Mouse (Mus musculus) hindbrain, embryonic 11.5 days (tissue): ENCODE results near the gene Urb2. TPM values are rescaled to one million over a fixed set of nuclear protein-coding genes. Genes with fewer than 3 reads are reported as not detected.
"Not testable (repeated sequence)": the region's sequence is repeated elsewhere in the genome, so short reads cannot be mapped to it uniquely, and the experiment has no call there.

Source experiments
- ATAC-seq: fragments of 200-750 bp; cut with Nextera tagmentation; 2 replicates; pipeline ENCODE4 v1.8.0; 2017; ENCODE audit warnings: mild to moderate bottlenecking, moderate TSS enrichment, moderate library complexity; ENCODE audit not compliant: low FRiP score
- DNase-seq: peaks from one replicate; pipeline ENCODE4 v3.0.0-alpha.2; 2015; ENCODE audit warnings: low spot score
- H3K27ac ChIP-seq: fragments of 300-500 bp; sonication (generic); 2 replicates; pipeline ENCODE4 v1.5.1; 2014; ENCODE audit warnings: mild to moderate bottlenecking, low read depth, low read length
- H3K27me3 ChIP-seq: fragments of 300-500 bp; sonication (generic); 2 replicates; pipeline ENCODE4 v1.6.1; 2014; ENCODE audit warnings: mild to moderate bottlenecking, low read length, moderate library complexity, mixed read lengths; ENCODE audit not compliant: control insufficient read depth, insufficient read depth
- H3K36me3 ChIP-seq: fragments of 300-500 bp; sonication (generic); 2 replicates; pipeline ENCODE4 v1.6.1; 2014; ENCODE audit warnings: mild to moderate bottlenecking, low read length, moderate library complexity, mixed read lengths; ENCODE audit not compliant: control insufficient read depth, insufficient read depth
- H3K4me1 ChIP-seq: fragments of 300-500 bp; sonication (generic); replicated peaks from 2 replicates; pipeline ENCODE4 v1.6.1; 2014; ENCODE audit warnings: low read length, mixed read lengths; ENCODE audit not compliant: control insufficient read depth, insufficient read depth
- H3K4me2 ChIP-seq: fragments of 300-500 bp; sonication (generic); replicated peaks from 2 replicates; pipeline ENCODE4 v1.6.1; 2014; ENCODE audit warnings: mild to moderate bottlenecking, low read depth, low read length
- H3K4me3 ChIP-seq: fragments of 300-500 bp; sonication (generic); 2 replicates; pipeline ENCODE4 v1.5.1; 2014; ENCODE audit warnings: low read depth, low read length
- H3K9ac ChIP-seq: fragments of 300-500 bp; sonication (generic); 2 replicates; pipeline ENCODE4 v1.6.1; 2014; ENCODE audit warnings: low read depth, low read length
- H3K9me3 ChIP-seq: fragments of 300-500 bp; sonication (generic); 2 replicates; pipeline ENCODE4 v1.6.1; 2016; ENCODE audit warnings: low read length; ENCODE audit not compliant: control insufficient read depth
- WGBS: fragments of 180-500 bp; shearing (Covaris S2); extraction: QIAGEN DNeasy Blood & Tissue Kit; methylation state at CpG from one replicate; pipeline ENCODE4 v1.1.7; 2014; 5-methylcytosine and 5-hydroxymethylcytosine counted together
- polyA plus RNA-seq: library from polyadenylated mRNA; unstranded; fragments of >200 nt; fragmentation: Nextera tagmentation; extraction: Ambion mirVana; gene quantifications from 2 replicates; pipeline ENCODE4 v1.2.1, GENCODE M21; 2014

Urb2 gene
- polyA plus RNA-seq, 1 experiment from 2014 or later, result 7.6 TPM

- Histone ChIP-seq H3K27ac (no peak overlapping the region), H3K36me3 (0 out of 2 replicates have a peak, but pooled peaks cover 2% of the 10 kb centered on the region), H3K4me1 (no peaks in the 10 kb centered on the region), H3K4me3 (no peak overlapping the region), H3K9ac (no peak overlapping the region), H3K27me3 (no peaks in the 10 kb centered on the region), H3K4me2 (no peak overlapping the region), H3K9me3 (no peaks in the 10 kb centered on the region)
- whole genome bisulfite sequencing, result 92% methylated on average over 10 of the region's 10 CpGs
- ATAC-seq, result no peak
- DNase-seq, result no peak
Measured at GRCm38 (mm10) chr8:124002546-124003108, 18.7 kb upstream of the Urb2 start.

- Histone ChIP-seq H3K9ac (no peak overlapping the region), H3K36me3 (no peaks in the 10 kb centered on the region), H3K4me3 (no peak overlapping the region), H3K27me3 (no peaks in the 10 kb centered on the region), H3K4me2 (no peak overlapping the region), H3K27ac (no peak overlapping the region), H3K4me1 (no peaks in the 10 kb centered on the region), H3K9me3 (no peaks in the 10 kb centered on the region)
- 90% methylated on average over 6 of the region's 6 CpGs for WGBS
- ATAC-seq (no peak), DNase-seq (no peak)
Measured at GRCm38 (mm10) chr8:124007829-124008228, 13.5 kb upstream of the Urb2 start.

GRCm38 (mm10) chr8:124011580-124011979, 9.7 kb upstream of the Urb2 start:
- DNase-seq, result no peak

DNA sequence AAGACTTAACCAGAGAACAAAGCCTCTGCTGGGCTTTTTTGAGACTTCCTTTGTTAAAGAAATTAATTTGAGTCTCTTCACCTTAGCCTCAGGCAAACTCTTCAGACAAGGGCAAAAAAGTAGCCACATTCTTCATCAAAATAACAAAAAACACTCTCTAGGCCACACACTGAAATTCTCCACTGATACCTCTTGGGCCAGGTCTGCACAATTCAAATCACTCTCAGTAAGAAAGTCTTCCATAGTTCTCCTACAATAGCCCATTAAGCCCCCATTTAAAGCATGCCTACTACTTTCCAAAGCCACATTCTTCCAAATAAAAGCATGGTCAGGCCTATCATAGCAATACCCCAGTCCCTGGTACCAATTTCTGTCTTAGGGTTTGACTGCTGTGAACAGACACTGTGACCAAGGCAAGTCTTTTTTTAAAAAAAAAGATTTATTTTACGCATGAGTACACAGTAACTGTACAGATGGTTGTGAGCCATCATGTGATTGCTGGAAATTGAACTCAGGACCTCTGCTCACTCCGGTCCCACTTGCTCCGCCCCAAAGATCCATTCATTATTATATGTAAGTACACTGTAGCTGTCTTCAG, 9.2 kb upstream of the Urb2 start:
- Histone ChIP-seq H3K36me3 (no peaks in the 10 kb centered on the region), H3K27ac (no peak overlapping the region), H3K27me3 (no peaks in the 10 kb centered on the region), H3K9ac (no peak overlapping the region), H3K4me1 (no peaks in the 10 kb centered on the region), H3K4me2 (no peak overlapping the region), H3K4me3 (no peak overlapping the region), H3K9me3 (no peaks in the 10 kb centered on the region)
- no peak for DNase-seq
- 94% methylated on average over 3 of the region's 3 CpGs for WGBS
- ATAC-seq, result no peak

More at GRCm38 (mm10) chr8:124011580-124011979, 9.7 kb upstream of the Urb2 start:
- no peaks in the 10 kb centered on the region for H3K27me3 ChIP-seq
- no peak overlapping the region for H3K4me2 ChIP-seq
- no peaks in the 10 kb centered on the region for H3K4me1 ChIP-seq
- H3K9me3 ChIP-seq, result no peaks in the 10 kb centered on the region
- H3K9ac ChIP-seq, result no peak overlapping the region
- WGBS, result 89% methylated on average over 3 of the region's 3 CpGs
- H3K27ac ChIP-seq, result no peak overlapping the region
- ATAC-seq, result no peak
- H3K36me3 ChIP-seq, result no peaks in the 10 kb centered on the region
- H3K4me3 ChIP-seq, result no peak overlapping the region

GRCm38 (mm10) chr8:124014299-124014698, 7.0 kb upstream of the Urb2 start:
- ATAC-seq, H3K9me3 ChIP-seq, H3K36me3 ChIP-seq, H3K4me1 ChIP-seq, H3K9ac ChIP-seq, DNase-seq, H3K27ac ChIP-seq, H3K4me3 ChIP-seq, H3K4me2 ChIP-seq, H3K27me3 ChIP-seq: not testable (repeated sequence)
- 90% methylated on average over 7 of the region's 7 CpGs for WGBS

- WGBS, result 89% methylated on average over 3 of the region's 3 CpGs
- no peak overlapping the region for H3K27ac ChIP-seq
- no peaks in the 10 kb centered on the region for H3K9me3 ChIP-seq
- H3K4me2 ChIP-seq, result no peak overlapping the region
- H3K9ac ChIP-seq, result no peak overlapping the region
- no peaks in the 10 kb centered on the region for H3K36me3 ChIP-seq
- no peaks in the 10 kb centered on the region for H3K27me3 ChIP-seq
- H3K4me3 ChIP-seq, result no peak overlapping the region
- DNase-seq, result no peak
- no peak for ATAC-seq
- no peaks in the 10 kb centered on the region for H3K4me1 ChIP-seq
Measured at GRCm38 (mm10) chr8:124014751-124015150, 6.6 kb upstream of the Urb2 start.

DNA sequence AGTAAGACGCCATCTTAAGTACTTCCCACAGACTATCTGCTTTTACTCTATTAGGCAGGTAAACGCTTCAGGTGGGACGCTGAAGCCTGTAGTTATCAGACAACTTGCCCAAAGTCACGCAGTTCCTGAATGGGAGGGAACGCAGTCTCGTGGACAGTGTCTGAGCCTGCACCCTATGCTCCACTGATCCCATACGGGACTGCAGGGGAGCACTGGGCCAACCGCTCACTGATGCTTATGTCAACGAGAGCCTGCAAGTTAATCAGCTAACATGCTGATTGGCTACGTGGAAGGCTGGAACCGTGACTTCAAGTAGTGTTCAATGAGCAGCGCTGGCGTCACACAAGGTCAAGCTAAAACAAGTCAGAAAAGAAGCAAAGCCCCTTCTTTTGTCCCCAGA, 1.5 kb upstream of the Urb2 start:
- DNase-seq (peak; percentile 31), ATAC-seq (no peak)
- H3K27ac ChIP-seq, result no peak overlapping the region
- H3K9ac ChIP-seq, result peak overlapping the region; percentile 50; the same call in 1 of the 2 replicates
- H3K4me3 ChIP-seq, result peak overlapping the region; percentile 86
- H3K4me2 ChIP-seq, result peak overlapping the region; percentile 71
- H3K36me3 ChIP-seq, result no peaks in the 10 kb centered on the region
- peaks cover 3% of the 10 kb centered on the region; the same call in 1 of the 2 replicates for H3K4me1 ChIP-seq
- 36% methylated on average over 13 of the region's 13 CpGs for WGBS
- H3K27me3 ChIP-seq, result no peaks in the 10 kb centered on the region
- no peaks in the 10 kb centered on the region for H3K9me3 ChIP-seq

DNA sequence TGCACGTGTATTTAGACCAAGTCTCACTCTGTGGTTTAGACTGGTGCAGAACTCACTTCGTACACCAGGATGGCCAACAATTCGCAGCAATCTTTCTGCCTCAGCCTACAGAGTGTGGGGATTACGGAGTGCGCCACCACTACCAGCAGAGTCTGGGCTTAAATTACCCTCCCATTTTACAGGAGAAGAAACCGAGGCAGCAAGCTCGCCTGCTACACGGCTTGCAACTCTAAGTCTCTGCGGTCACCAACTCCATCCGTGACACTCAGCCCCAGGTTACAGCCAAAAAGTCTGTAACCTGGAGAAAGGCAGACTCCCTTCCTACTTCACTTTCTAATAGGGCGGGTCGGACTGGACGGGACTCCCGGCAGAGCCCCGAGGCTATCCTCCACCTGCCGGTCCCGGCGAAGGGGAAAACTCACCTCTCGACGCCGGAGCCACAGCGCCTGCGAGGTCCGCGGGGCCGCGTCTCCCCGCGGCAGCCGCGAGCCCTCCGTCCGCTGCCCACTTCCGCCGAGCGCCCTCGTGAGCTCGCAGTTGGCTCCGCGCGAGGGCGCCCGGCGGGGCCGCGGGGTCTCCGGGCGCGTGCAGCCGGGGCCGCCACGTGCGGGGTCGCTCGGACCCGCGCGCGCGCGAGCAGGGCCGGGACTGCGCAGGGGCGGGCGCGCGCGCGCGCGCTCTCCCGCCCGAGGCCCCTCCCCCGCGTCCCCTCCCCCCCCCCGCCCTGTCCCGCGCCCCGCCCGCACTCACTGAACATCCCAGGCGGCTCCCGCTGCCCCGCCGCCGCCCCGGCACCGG, 670 bp upstream of the Urb2 start:
- 2% methylated on average over 52 of the region's 87 CpGs for WGBS
- no peaks in the 10 kb centered on the region for H3K27me3 ChIP-seq
- H3K9ac ChIP-seq, result peak overlapping the region; percentile 78
- peak overlapping the region; percentile 71 for H3K4me2 ChIP-seq
- peak overlapping the region; percentile 83 for H3K27ac ChIP-seq
- no peaks in the 10 kb centered on the region for H3K36me3 ChIP-seq
- H3K4me1 ChIP-seq, result peaks cover 3% of the 10 kb centered on the region; the same call in 1 of the 2 replicates
- ATAC-seq (peak; percentile 92), DNase-seq (peak; percentile 89)
- no peaks in the 10 kb centered on the region for H3K9me3 ChIP-seq
- H3K4me3 ChIP-seq, result peak overlapping the region; percentile 86
